ENCODE assay signal across 11 mouse cellular contexts in the genomic region with DNA sequence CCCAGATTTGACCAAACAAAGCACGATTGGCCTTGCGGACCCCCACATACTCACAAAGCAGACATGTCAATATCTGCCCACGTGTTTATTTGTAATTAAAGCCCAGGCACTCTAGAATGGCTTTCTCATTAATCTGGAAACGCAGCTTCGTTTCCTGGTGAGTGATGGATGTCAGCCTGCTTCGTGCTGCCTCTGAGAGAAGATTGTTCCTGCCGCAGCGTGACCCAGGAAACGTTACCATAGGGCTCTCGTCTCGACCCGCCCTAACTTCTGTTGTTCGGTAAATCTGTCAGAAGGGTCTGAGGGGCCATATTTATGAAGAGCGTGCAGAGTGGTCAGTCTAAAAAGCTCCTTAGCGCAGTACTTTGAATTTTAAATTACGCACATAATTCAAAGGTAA.
DNase-seq lines count a peak whose midpoint lies in the region; ATAC-seq and TF ChIP-seq lines count a peak whose summit lies in the region.
"Had no signal": no experiment of that assay in that cellular context is flagged by ENCODE, and none has a peak within 500 bp of the region (broad histone marks: within the 10 kb centered on the region; RNA-seq: fewer than 3 reads in every experiment).

No protein-coding gene starts in this region.

- H3K9ac ChIP-seq in kidney, embryonic 15.5 days = no peak overlapping the region
- no peak overlapping the region for H3K9ac ChIP-seq in limb, embryonic 13.5 days
- H3K9ac ChIP-seq in neural tube, embryonic 15.5 days (replicated peaks) = no peak overlapping the region

- DNase-seq in cerebellum, adult 2 months = peak in 1 of 2 experiments; percentile 47
- no peak for DNase-seq in cerebellum, adult 8-10 months
- DNase-seq in kidney, postnatal 14 days = no peak
- no peak for DNase-seq in cerebellum, postnatal 10 days
- no peak for DNase-seq in gastrocnemius, adult 8-10 months (ENCODE audit: low spot score in 2 of 2)
- DNase-seq: kidney, adult 11 months; right cerebral cortex, postnatal 14 days had no signal

- TF ChIP-seq POLR2A in cerebellum, adult 2 months (IDR thresholded peaks at IDR 0.05; ENCODE audit: borderline replicate concordance, insufficient read depth, low read length) = no peak

- peaks cover 15% of the 10 kb centered on the region for H3K4me1 ChIP-seq in cerebellum, adult 2 months (ENCODE audit: control insufficient read depth, insufficient read depth, low read length)
- peaks cover 16% of the 10 kb centered on the region for H3K4me1 ChIP-seq in kidney, embryonic 15.5 days
- H3K4me1 ChIP-seq in limb, embryonic 13.5 days = peaks cover 22% of the 10 kb centered on the region
- H3K4me1 ChIP-seq in neural tube, embryonic 15.5 days = peaks cover 20% of the 10 kb centered on the region

- ATAC-seq in kidney, embryonic 15.5 days (replicated peaks; ENCODE audit: low FRiP score) = no peak
- no peak for ATAC-seq in limb, embryonic 13.5 days (ENCODE audit: low FRiP score, low read depth)
- ATAC-seq in neural tube, embryonic 15.5 days (ENCODE audit: low FRiP score) = no peak

- peak overlapping the region; percentile 8; the same call in 1 of the 2 replicates for H3K27ac ChIP-seq in cerebellum, adult 2 months (ENCODE audit: insufficient read depth, low read length)
- H3K27ac ChIP-seq in kidney, embryonic 15.5 days = no peak overlapping the region
- H3K27ac ChIP-seq in limb, embryonic 13.5 days = no peak overlapping the region
- H3K27ac ChIP-seq in neural tube, embryonic 15.5 days (replicated peaks) = no peak overlapping the region
- H3K27ac ChIP-seq: layer of hippocampus, adult 2 months had no signal

- H3K9me3 ChIP-seq in kidney, embryonic 15.5 days (replicated peaks) = no peaks in the 10 kb centered on the region
- H3K9me3 ChIP-seq in limb, embryonic 13.5 days = no peaks in the 10 kb centered on the region
- no peaks in the 10 kb centered on the region for H3K9me3 ChIP-seq in neural tube, embryonic 15.5 days (replicated peaks)

- H3K4me2 ChIP-seq in kidney, embryonic 15.5 days = peak overlapping the region; percentile 17; the same call in 1 of the 2 replicates
- H3K4me2 ChIP-seq in limb, embryonic 13.5 days (replicated peaks) = peak overlapping the region; percentile 50
- H3K4me2 ChIP-seq in neural tube, embryonic 15.5 days = peak overlapping the region; percentile 26

- WGBS in cerebellum, adult 2 months = 49% methylated on average over 16 of the region's 16 CpGs
- 29% methylated on average over 16 of the region's 16 CpGs for WGBS in kidney, embryonic 15.5 days
- 25% methylated on average over 16 of the region's 16 CpGs for WGBS in limb, embryonic 13.5 days
- 8% methylated on average over 16 of the region's 16 CpGs for WGBS in neural tube, embryonic 15.5 days

- TF ChIP-seq CTCF in cerebellum, adult 2 months (IDR thresholded peaks at IDR 0.05; ENCODE audit: borderline replicate concordance, insufficient read depth, low read depth, low read length) = no peak

- no peaks in the 10 kb centered on the region for H3K36me3 ChIP-seq in kidney, embryonic 15.5 days
- no peaks in the 10 kb centered on the region for H3K36me3 ChIP-seq in limb, embryonic 13.5 days
- no peaks in the 10 kb centered on the region for H3K36me3 ChIP-seq in neural tube, embryonic 15.5 days

- no peaks in the 10 kb centered on the region for H3K27me3 ChIP-seq in cerebellum, adult 2 months (ENCODE audit: control insufficient read depth, insufficient read depth, low read length)
- H3K27me3 ChIP-seq in kidney, embryonic 15.5 days = peaks cover 6% of the 10 kb centered on the region; the same call in 1 of the 2 replicates
- peaks cover 49% of the 10 kb centered on the region for H3K27me3 ChIP-seq in limb, embryonic 13.5 days
- H3K27me3 ChIP-seq in neural tube, embryonic 15.5 days (replicated peaks) = 0 out of 2 replicates have a peak, but pooled peaks cover 6% of the 10 kb centered on the region

- H3K4me3 ChIP-seq in cerebellum, adult 2 months (replicated peaks; ENCODE audit: insufficient read depth, low read depth, low read length) = no peak overlapping the region
- H3K4me3 ChIP-seq in kidney, embryonic 15.5 days (replicated peaks) = no peak overlapping the region
- H3K4me3 ChIP-seq in limb, embryonic 13.5 days = peak overlapping the region; percentile 11; the same call in 1 of the 2 replicates
- no peak overlapping the region for H3K4me3 ChIP-seq in neural tube, embryonic 15.5 days (replicated peaks)
- H3K4me3 ChIP-seq: layer of hippocampus, adult 2 months had no signal
